Mouse (Mus musculus): ENCODE measurements at regions not wholly inside any gene's neighbourhood (a gene's known extent, or its start where the extent isn't known, plus 50 kb on each side); places are given as distances from the start of the nearest gene placed in this dataset.

DNA sequence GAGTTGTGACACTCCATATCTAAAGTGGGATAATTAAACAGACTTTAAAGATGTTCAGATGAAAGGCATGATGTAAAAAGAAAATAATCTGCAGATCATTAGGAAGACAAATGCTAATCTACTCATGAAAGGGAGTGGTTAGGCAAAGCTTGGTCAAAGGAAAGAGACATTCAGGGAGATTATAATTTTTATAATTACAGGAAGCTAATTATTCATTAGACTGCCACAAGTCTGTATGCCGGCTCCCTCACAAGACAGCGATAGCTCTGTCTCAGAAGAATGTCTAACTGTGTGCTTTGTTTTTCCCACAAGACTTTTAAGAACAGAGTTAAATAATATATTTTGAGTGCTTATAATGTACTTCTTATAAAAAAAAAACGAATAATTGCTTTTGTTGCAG is 541.5 kb downstream of the Adgrl2 start:
- no peak for TF ChIP-seq GATA4 (IDR thresholded peaks at IDR 0.05; ENCODE audit: insufficient replicate concordance, low read length)

DNA sequence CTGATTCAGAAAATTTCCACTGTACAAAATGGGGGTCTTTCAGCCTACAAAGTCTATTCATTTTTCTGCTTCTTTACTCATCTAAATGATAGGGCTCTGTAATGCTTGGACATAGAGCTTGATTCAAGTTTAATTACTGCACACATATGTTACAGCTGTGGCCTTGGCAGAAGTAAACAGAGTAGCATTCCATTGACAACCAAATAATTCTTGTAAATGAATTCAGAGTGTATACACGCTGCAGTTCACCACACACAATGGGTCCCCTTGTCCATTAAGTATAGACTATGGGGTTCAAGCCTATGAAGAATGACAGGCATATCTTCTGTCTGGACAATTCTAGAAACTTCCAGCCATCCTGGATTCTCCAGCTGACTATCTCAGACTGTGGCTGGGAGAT is 541.9 kb downstream of the Adgrl2 start:
- TF ChIP-seq GATA4 (IDR thresholded peaks at IDR 0.05; ENCODE audit: insufficient replicate concordance, low read length): no peak

DNA sequence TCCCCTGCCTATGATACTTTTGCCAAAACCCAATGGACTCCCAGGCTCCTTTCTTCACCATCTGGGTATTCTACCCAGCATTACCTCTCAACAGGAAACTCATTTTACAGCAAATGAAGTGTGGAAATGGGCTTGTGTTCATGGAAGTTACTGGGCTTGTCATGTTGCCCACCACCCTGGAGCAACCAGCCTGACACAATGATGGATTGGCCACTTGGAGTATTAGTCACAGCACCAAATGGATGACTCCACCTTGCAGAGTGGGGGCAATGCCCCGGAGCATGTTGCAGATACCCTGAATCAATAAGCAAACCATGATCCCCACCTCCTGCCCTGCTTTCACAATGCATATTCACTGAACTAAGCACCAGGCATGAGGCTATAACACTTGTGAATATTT is 543.5 kb downstream of the Adgrl2 start:
- TF ChIP-seq GATA4 (IDR thresholded peaks at IDR 0.05; ENCODE audit: insufficient replicate concordance, low read length): no peak

DNA sequence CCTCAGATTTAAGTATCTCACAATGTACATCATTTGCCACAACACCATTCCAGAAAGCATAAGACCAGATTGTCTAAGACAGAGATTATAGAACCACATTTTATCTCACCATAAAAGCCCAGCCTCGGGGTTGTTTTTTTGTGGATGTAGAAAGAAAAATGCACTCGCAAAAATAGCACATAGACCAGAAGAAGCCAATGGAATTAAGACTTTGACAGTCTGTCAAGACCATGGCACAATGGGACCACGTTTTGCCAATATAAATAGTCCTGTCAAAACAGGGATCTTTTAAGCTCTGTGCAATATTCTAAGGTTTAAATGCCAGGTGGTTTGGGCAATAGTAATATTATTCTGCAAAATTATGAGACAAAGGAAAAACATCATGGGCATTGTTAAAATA is 547.3 kb downstream of the Adgrl2 start:
- TF ChIP-seq GATA4 (IDR thresholded peaks at IDR 0.05; ENCODE audit: insufficient replicate concordance, low read length): no peak

DNA sequence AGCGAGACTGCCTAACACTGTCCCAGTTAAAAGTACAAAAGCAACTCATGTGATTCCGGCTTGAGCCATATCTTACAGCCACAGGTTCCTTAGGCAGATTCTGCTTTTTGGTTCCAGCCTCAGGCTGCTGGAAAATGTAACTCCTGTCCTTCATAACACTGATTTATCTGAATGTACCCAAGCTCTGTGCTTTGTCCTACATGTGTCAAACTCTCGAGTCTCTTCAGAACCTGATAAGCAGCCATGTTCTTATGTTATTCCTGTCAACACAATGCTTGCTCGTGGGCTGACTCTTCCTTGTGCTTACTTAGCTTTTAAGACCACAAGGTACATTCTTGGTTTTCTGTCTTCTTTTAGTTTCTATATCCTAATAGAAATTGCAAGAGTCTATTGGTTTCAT is 556.3 kb downstream of the Adgrl2 start:
- no peak for TF ChIP-seq GATA4 (IDR thresholded peaks at IDR 0.05; ENCODE audit: insufficient replicate concordance, low read length)

DNA sequence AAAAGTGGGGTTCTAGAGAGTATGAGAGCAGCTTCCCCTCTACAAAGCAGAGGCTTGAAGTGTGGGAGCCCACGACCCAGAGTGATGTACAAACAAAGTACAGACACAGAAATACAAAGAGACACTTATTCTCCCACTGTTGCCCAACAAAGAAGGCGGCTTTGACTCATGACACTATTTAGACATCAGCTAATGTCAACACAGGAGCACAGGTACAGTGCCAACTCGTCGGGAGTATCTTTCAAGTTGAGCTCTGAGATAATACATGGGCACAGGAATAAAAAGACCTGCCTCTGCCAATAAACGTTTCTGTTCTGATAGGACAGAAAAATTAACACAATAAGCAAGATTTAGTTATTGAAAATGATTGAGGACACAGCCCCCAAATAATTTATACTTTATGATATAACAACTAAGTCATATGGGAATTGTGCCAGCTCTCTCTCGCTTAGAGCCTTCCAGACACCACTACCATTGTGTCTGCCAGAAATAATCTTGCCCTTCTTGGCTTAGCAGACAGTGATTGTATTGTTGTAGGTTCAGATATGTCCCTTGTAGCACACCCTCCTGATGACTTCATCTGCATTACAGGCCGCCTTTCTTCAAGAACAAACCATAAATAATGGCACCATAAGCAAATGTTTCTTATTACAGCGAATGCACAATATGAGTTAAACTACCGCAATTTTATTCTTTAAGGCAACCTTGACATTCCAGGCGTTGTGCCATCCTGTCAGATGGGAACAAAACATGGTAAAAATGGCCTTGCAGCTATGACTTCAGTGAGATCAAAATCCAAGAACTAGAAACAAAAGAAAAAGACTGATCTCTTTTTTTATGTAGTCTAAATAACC is 561.1 kb downstream of the Adgrl2 start:
- TF ChIP-seq GATA4 (IDR thresholded peaks at IDR 0.05; ENCODE audit: insufficient replicate concordance, low read length): no peak

DNA sequence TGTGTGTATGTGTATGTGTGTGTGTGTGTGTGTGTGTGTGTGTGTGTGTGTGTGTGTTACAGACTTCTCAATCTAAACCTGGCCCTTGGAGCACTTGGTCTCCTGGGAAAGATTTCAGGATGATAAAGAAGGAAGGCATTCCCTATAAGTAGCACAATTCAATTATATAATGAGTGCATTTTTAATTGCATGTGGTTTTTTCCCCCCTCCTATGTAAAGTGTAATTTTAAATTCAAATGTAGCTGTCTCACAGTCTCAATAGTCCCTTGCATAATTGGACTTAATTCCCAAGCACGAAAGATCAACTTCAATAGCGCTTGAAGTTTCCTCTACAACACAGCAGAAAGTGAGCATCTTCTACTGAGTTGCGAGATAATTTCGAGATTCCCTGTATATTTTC is 566.3 kb downstream of the Adgrl2 start:
- no peak for TF ChIP-seq GATA4 (IDR thresholded peaks at IDR 0.05; ENCODE audit: insufficient replicate concordance, low read length)

DNA sequence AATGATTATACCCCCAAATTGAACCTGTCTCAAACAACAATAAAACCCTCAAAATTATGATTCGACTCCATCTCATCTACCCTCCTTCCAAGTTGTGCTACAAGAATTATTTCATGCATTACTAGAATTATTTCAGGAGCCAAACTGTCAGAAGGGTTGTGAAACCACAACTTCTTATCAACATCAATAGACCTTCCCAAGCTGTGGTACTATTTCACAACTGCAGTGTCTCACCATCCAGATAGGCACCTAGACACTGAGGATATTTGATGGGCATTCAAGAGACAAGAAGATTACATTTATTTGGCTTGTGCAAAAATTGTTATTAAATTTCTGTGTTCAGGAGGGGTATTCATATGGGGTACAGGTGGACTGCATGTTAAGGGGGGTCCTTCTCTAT is 567.0 kb downstream of the Adgrl2 start:
- TF ChIP-seq GATA4 (IDR thresholded peaks at IDR 0.05; ENCODE audit: insufficient replicate concordance, low read length): no peak

DNA sequence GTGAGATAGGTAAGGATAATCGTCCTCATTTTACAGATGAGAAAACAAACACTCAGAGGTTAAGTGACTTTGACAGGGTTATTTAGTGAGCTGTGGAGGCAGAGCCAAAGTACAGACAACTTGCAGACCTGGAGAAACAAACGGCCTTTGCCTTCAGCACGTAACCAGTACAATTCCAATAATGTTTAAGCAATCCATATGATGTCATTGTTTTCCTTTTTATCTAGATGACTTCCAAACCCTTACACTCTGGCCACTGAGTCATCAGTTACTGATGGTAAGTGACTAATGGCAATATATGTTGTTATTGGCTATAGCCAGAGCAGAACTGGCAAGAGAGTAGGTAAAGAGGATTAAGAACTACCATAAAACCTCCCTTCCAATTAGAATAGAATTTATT is 567.6 kb downstream of the Adgrl2 start:
- no peak for TF ChIP-seq GATA4 (IDR thresholded peaks at IDR 0.05; ENCODE audit: insufficient replicate concordance, low read length)

DNA sequence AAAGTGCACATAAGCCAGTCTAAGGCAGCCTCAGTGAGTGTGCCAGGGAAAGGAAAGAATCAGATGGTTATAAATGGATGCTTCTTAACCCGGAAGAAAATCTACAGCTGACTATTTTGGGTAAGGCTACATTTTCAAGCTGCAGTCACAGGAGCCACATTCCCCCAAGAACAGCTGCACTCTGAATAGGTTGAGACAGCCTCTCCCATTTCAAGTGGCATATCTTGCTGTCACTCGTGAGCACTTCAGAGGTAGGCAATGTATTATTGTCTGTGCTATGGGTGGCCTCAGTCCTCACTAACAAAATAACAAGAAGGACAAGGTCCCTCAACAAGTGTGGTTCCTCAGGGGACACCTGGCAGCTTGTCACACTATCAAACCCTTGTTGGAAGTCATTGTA is 568.1 kb downstream of the Adgrl2 start:
- TF ChIP-seq GATA4 (IDR thresholded peaks at IDR 0.05; ENCODE audit: insufficient replicate concordance, low read length): no peak

DNA sequence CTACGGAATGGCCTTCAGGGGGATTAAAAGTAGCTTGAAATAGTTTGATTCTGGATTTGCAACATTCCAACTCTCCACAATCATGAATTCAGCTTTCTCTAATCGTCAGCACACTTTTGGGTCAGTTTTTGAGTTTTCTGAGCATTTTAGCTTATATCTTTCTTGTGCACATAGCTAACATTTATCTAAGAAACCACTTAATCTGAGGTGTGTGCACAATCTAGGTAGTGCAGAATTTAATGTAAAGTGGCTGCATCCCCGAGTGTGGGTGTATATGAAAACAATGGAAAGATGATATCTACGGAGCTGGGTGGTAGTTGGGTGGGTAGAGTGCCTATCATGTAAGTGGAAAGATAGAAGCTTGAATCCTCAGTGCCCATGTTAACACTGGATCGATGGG is 570.1 kb downstream of the Adgrl2 start:
- no peak for TF ChIP-seq GATA4 (IDR thresholded peaks at IDR 0.05; ENCODE audit: insufficient replicate concordance, low read length)

DNA sequence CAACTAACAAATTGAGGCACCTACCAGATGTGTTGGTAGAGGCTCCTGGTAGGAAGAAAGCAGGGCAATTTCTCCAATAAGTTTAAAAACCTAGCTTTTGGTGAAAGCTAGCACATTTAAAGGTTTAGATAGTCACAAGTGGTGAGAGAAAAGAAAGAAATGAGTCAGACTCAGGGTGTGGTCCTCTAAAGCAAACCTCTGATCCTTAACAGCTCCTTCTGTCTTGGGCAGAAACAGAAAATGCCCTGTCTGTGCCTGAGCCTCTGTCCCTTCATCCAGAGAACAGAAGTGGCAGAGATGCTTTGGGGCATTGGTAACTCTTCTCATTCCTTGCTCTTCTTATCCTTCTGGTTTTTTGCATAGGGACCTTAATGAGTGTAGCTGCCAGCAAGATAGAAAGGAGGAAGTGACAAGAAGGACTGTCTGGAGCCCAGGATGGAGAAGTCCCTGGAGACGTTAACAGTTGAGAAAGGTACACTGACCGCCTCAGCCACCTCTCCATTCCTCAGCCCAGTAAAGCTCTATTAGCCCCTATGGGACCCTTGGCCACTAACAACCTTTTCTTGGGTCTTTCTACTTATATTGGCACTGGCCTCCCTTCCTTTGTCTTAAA is 570.8 kb downstream of the Adgrl2 start:
- no peak for TF ChIP-seq GATA4 (IDR thresholded peaks at IDR 0.05; ENCODE audit: insufficient replicate concordance, low read length)

DNA sequence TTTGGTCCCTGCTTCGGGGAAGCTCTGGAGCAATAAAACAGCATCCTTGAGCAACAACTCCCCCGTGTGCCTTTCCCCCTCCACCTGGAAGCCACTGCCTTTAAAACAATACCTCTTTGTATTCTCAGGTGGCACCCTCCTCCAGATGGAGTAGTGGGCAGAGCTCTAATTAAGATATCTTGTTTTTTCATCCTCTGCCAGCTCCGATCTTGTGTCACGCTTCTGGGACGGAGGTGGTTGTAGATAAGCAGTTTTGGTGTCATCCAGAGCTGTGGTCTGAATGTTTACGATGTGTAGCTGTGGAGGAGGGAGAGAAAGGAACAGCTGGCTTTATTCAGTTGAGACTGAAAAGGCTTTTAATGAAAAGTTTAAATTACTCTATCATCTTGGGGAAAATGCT is 572.3 kb downstream of the Adgrl2 start:
- no peak for TF ChIP-seq GATA4 (IDR thresholded peaks at IDR 0.05; ENCODE audit: insufficient replicate concordance, low read length)

DNA sequence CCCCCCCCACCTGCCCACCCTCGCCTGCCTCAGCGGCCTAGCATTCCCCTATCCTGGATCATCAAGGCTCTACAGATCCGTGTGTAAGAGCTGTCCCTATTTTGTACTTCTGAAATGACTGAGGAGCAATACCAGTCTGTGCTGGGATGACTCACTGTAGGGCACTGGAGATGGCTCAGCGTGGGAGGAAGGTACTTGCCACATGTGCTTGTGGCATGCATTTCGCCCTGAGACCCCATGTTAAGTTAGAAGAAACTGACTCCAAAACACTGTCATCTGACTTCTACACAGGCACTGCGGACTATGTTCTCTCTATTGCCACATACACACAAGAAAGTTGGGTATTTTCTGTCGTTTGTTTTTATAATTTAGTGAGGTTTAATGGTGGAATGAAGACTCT is 574.9 kb downstream of the Adgrl2 start:
- no peak for TF ChIP-seq GATA4 (IDR thresholded peaks at IDR 0.05; ENCODE audit: insufficient replicate concordance, low read length)

DNA sequence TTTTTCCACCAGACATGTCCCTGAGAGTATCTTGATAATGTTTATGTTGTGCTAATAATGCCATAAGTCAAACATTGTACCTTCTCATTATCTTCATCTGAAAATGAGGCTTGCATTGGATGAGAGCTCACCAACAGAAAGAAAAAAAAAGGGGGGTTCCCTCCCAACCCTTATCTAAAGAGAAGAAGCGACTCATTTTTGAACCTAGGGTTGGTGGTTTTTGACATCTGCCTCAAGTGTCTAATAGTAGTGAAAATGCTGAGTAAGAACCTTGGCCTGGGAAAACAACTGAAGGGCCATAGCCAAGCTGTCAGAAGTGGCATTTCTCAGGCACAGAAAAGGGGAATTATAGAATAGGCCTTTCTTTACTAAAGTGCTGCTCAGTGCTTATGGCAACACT is 577.3 kb downstream of the Adgrl2 start:
- no peak for TF ChIP-seq GATA4 (IDR thresholded peaks at IDR 0.05; ENCODE audit: insufficient replicate concordance, low read length)

DNA sequence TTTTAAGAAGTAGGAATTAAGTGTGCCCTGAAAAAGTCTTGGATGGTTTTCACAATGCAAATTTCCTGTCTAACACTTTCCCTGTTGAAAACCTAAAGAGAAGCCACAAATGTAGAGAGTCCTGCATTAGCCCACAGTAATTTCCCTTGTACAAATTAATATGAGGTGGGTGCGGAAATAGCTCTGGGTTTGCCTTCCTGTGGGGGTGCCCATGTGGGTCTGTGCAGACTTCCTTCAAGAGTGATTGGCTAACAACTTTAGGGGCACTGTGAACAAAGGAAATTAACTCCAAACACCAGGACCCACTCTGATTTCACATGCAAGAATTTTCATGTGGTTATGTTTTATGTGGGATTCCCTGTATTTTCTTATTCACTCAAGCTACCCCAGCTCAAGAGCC is 578.2 kb downstream of the Adgrl2 start:
- TF ChIP-seq GATA4 (IDR thresholded peaks at IDR 0.05; ENCODE audit: insufficient replicate concordance, low read length): no peak

DNA sequence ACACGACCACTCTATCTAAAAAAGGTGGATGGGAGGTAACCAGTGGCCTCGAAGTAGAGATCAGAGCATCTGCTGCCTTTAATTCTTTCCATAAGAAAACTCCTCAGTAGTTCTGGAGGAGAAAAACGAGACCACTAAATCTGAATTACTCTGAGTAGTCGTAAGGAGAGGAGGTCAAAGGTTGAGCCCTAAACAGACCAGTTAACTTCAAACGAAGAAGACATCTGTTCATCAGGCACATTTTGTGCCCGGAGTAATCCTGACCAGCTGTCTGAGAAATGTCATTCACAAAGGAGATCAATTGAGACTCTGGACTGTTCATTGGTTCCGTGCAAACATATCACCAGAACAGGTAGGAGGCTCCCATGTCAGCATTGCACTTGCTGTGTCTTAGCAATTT is 592.0 kb downstream of the Adgrl2 start:
- TF ChIP-seq GATA4 (IDR thresholded peaks at IDR 0.05; ENCODE audit: insufficient replicate concordance, low read length): no peak

All from liver, adult (tissue).